Mouse (Mus musculus) liver, embryonic 14.5 days (tissue): ENCODE measurements around the gene Fbxl4. TPM values are rescaled to one million over a fixed set of nuclear protein-coding genes. Genes with fewer than 3 reads are reported as not detected.
"Not testable (repeated sequence)": the region's sequence is repeated elsewhere in the genome, so short reads cannot be mapped to it uniquely, and the experiment has no call there.

Experiments used
- ATAC-seq: fragments of 200-750 bp; cut with Nextera tagmentation; 2 replicates; pipeline ENCODE4 v1.8.0; 2017; ENCODE audit warnings: moderate number of reproducible peaks, mild to moderate bottlenecking, moderate library complexity; ENCODE audit not compliant: insufficient read depth
- DNase-seq, 3 experiments: peaks; one replicate each; pipeline ENCODE4 v3.0.0-alpha.2; 2012 to 2013; ENCODE audit warnings: low read depth in 3 of 3, low spot score in 3 of 3
- H3K27ac ChIP-seq: fragments of 300-500 bp; sonication (generic); 2 replicates; pipeline ENCODE4 v1.5.1; 2014; ENCODE audit warnings: moderate library complexity, mild to moderate bottlenecking, control low read depth, inconsistent platforms
- H3K27me3 ChIP-seq: fragments of 300-500 bp; sonication (generic); 2 replicates; pipeline ENCODE4 v1.6.1; 2014; ENCODE audit warnings: mild to moderate bottlenecking, low read length, moderate library complexity; ENCODE audit not compliant: control insufficient read depth, insufficient read depth
- H3K36me3 ChIP-seq: fragments of 300-500 bp; sonication (generic); replicated peaks from 2 replicates; pipeline ENCODE4 v1.6.1; 2014; ENCODE audit warnings: low read depth; ENCODE audit not compliant: control insufficient read depth, insufficient read depth
- H3K4me1 ChIP-seq, 2 experiments: fragments of 200-500 bp in 1 of 2; fragments of 300-500 bp in 1 of 2; sonication (generic) in 1 of 2; replicated peaks; 2 replicates each; pipeline ENCODE4 v1.6.1; 2012 to 2014; ENCODE audit warnings: antibody characterized with exemption in 1 of 2, inconsistent platforms in 1 of 2, low read length in 1 of 2; ENCODE audit not compliant: control insufficient read depth in 2 of 2, insufficient read depth in 2 of 2
- H3K4me2 ChIP-seq: fragments of 300-500 bp; sonication (generic); 2 replicates; pipeline ENCODE4 v1.6.1; 2014; ENCODE audit warnings: low read depth, mild to moderate bottlenecking, control low read depth, moderate library complexity
- H3K4me3 ChIP-seq, 2 experiments: fragments of 200-500 bp in 1 of 2; fragments of 300-500 bp in 1 of 2; sonication (generic) in 1 of 2; 2 replicates each; pipeline ENCODE4 v1.5.1; 2012 to 2014; ENCODE audit warnings: low read depth in 2 of 2, low read length in 2 of 2, mild to moderate bottlenecking in 2 of 2, control low read depth in 1 of 2, inconsistent platforms in 1 of 2, moderate library complexity in 1 of 2; ENCODE audit not compliant: insufficient read depth in 1 of 2
- H3K9ac ChIP-seq: fragments of 300-500 bp; sonication (generic); replicated peaks from 2 replicates; pipeline ENCODE4 v1.6.1; 2014; ENCODE audit warnings: mild to moderate bottlenecking, control low read depth, moderate library complexity
- H3K9me3 ChIP-seq: fragments of 300-500 bp; sonication (generic); 2 replicates; pipeline ENCODE4 v1.6.1; 2016; ENCODE audit warnings: low read length, mixed read lengths; ENCODE audit not compliant: control insufficient read depth
- CTCF ChIP-seq: IDR thresholded peaks from 2 replicates; pipeline ENCODE4 v1.5.1; 2016; ENCODE audit warnings: antibody characterized with exemption, low read depth, control low read depth
- EP300 ChIP-seq: IDR thresholded peaks from 2 replicates; pipeline ENCODE4 v1.6.1; 2016; ENCODE audit warnings: antibody characterized with exemption, low read depth
- WGBS: fragments of 180-500 bp; shearing (Covaris S2); extraction: QIAGEN DNeasy Blood & Tissue Kit; methylation state at CpG from one replicate; pipeline ENCODE4 v1.1.7; 2014; ENCODE audit not compliant: insufficient replicate concordance; 5-methylcytosine and 5-hydroxymethylcytosine counted together
- polyA plus RNA-seq, 2 experiments: library from polyadenylated mRNA; depleted of rRNA in 1 of 2; stranded (reverse) in 1 of 2; unstranded in 1 of 2; fragments of >200 nt; fragmentation: Nextera tagmentation in 1 of 2; extraction: Ambion mirVana in 1 of 2; gene quantifications; 2 replicates each; pipeline versions ENCODE4 v1.2.1 to v1.2.3; 2012 to 2014

The Fbxl4 gene
- 3.4 and 3.9 TPM in 2 replicates for polyA plus RNA-seq (2012; rRNA removed)
- 4.0 and 4.6 TPM in 2 replicates for polyA plus RNA-seq (2014; fragmentation: Nextera tagmentation; extraction: Ambion mirVana)

- H3K27ac ChIP-seq = peak within 1 kb of the TSS; percentile 61
- H3K4me2 ChIP-seq = peak within 1 kb of the TSS; percentile 84
- TF ChIP-seq EP300 (peak; percentile 33; the same call in 1 of the 2 replicates), CTCF (no peak)
- H3K4me1 ChIP-seq = peaks cover 8 to 18% of the 10 kb centered on the region in 2 experiments
- under 1% methylated on average over 55 of the region's 62 CpGs for WGBS
- H3K36me3 ChIP-seq = no peaks in the 10 kb centered on the region
- no peaks in the 10 kb centered on the region for H3K9me3 ChIP-seq
- ATAC-seq (peak; percentile 96), DNase-seq (peak; percentile 54 to 70 (median 62))
- peak within 1 kb of the TSS; percentile 71 to 88 for H3K4me3 ChIP-seq
- no peaks in the 10 kb centered on the region for H3K27me3 ChIP-seq
- H3K9ac ChIP-seq = peak within 1 kb of the TSS; percentile 60
These were observed at the start of gene Fbxl4 for GRCm38 (mm10) chr4:22357266-22357930. Gene Fbxl4 (plus strand): TSS chr4:22357543.

GRCm38 (mm10) chr4:22314564-22314963 lies 42.8 kb upstream of the Fbxl4 start:
- no peaks in the 10 kb centered on the region for H3K27me3 ChIP-seq
- H3K9me3 ChIP-seq = no peaks in the 10 kb centered on the region
- TF ChIP-seq CTCF (no peak), EP300 (no peak)
- DNase-seq (no peak), ATAC-seq (no peak)
- H3K4me1 ChIP-seq = no peaks in the 10 kb centered on the region
- H3K4me3 ChIP-seq = no peak overlapping the region
- H3K4me2 ChIP-seq = no peak overlapping the region
- WGBS = 61% methylated on average over 3 of the region's 3 CpGs
- no peak overlapping the region for H3K9ac ChIP-seq
- no peak overlapping the region for H3K27ac ChIP-seq
- H3K36me3 ChIP-seq = no peaks in the 10 kb centered on the region

- 61% methylated on average over 8 of the region's 8 CpGs for WGBS
- no peaks in the 10 kb centered on the region for H3K4me1 ChIP-seq
- H3K27ac ChIP-seq = no peak overlapping the region
- no peaks in the 10 kb centered on the region for H3K27me3 ChIP-seq
- TF ChIP-seq CTCF (no peak), EP300 (no peak)
- no peak overlapping the region for H3K4me3 ChIP-seq
- H3K9ac ChIP-seq = no peak overlapping the region
- no peaks in the 10 kb centered on the region for H3K36me3 ChIP-seq
- ATAC-seq = peak; percentile 43; the same call in 1 of the 2 replicates
- H3K4me2 ChIP-seq = no peak overlapping the region
- DNase-seq = no peak
- H3K9me3 ChIP-seq = no peaks in the 10 kb centered on the region
These were observed 14.3 kb upstream of the Fbxl4 start for GRCm38 (mm10) chr4:22342816-22343573.

- not testable (repeated sequence) for H3K36me3 ChIP-seq, DNase-seq, H3K4me1 ChIP-seq, H3K27ac ChIP-seq, H3K4me3 ChIP-seq, H3K27me3 ChIP-seq, H3K9me3 ChIP-seq, H3K4me2 ChIP-seq, ATAC-seq, H3K9ac ChIP-seq
- WGBS = 57% methylated on average over 4 of the region's 4 CpGs
These were observed 8.3 kb upstream of the Fbxl4 start for GRCm38 (mm10) chr4:22349086-22349485.

GRCm38 (mm10) chr4:22357931-22358300 lies 573 bp downstream of the Fbxl4 start:
- H3K27me3 ChIP-seq = no peaks in the 10 kb centered on the region
- H3K9ac ChIP-seq = peak overlapping the region; percentile 60
- H3K4me2 ChIP-seq = peak overlapping the region; percentile 84
- peak overlapping the region; percentile 56 for H3K27ac ChIP-seq
- DNase-seq (peak in 2 of 3 experiments; percentile 4 to 23), ATAC-seq (peak; percentile 42; the same call in 1 of the 2 replicates)
- peaks cover 8 to 19% of the 10 kb centered on the region in 2 experiments for H3K4me1 ChIP-seq
- TF ChIP-seq EP300 (no peak), CTCF (no peak)
- H3K4me3 ChIP-seq = peak overlapping the region; percentile 71 to 88
- WGBS = 2% methylated on average over 10 of the region's 10 CpGs
- no peaks in the 10 kb centered on the region for H3K9me3 ChIP-seq
- no peaks in the 10 kb centered on the region for H3K36me3 ChIP-seq
